Mouse (Mus musculus) brain, adult 2 months (tissue): Measurements from ENCODE around the gene Fdx1.
A peak's percentile ranks its signal among the peaks of the same experiment; 100 is the strongest.

Experiments
- DNase-seq: peaks from one replicate; pipeline ENCODE4 v3.0.0; 2011; ENCODE audit warnings: low read depth, low spot score

The Fdx1 gene

DNA sequence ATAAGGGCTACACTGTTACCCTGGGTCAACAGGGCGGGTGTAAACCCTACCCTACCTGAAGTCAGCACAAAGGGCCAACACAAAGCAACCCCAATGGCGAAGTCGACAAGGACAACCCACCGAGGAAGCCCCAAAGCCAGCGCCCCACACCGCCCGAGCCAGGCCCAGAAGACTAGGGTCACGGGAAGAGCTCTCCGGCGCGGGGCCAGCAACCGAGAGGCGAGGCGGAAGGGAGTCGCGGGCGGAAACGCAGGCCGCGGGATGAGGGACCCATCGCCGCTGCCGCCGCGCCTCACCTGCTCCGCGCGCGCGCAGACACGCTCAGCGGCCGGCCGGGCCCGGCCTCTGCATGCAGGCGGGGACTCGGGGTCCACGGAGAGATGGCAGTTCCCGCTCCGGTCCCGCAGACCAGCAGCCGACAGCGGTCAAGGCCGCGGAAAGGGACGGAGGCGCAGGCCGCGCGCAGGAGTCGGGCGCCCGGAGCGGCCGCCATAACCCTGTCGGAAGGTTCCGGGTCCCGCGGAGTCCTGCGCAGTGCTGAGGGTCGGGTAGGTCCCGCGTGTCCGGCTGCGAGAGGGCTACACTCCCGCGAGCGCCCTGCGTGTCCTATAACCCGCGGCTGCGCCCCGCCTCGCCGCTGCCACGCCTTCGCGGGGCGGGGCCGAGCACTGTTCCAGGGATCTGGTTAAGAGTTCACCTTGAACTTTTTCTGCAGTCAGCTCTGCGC, at the start of gene Fdx1:
Fdx1 (minus strand) TSS at position 582 of the 727 bp plus-strand sequence.
- peak; percentile 79 for DNase-seq

DNA sequence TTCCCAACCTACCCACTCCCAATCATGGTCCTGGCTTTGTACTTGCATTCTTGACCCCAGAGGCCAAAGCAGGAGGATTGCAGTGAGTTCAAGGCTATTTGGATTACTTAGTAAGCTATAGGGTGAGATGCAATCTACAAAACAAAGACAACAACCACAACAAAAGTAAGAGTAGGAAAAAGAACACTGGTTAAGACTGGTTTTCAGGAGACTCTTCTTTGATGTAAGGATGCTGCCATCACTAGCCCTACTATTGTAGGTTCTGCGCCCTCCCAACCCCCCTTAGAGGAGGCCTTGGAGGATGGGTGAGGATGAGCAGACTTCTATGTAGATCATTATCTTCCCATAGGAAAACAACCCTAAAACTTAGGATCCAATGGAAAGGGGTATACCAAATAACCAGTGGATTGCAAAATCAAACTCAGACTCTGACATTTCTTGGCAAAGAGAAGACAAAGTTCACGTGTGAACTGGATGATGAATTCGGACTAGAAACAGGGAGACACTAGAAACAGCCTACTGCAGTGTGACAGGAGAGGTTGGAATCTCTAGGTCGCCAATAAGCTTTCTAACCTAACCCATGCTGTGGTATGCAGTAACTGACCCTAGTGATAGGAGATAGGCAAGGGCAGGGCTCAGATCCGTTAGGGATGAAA, 49.6 kb upstream of the Fdx1 start:
- no peak for DNase-seq

DNA sequence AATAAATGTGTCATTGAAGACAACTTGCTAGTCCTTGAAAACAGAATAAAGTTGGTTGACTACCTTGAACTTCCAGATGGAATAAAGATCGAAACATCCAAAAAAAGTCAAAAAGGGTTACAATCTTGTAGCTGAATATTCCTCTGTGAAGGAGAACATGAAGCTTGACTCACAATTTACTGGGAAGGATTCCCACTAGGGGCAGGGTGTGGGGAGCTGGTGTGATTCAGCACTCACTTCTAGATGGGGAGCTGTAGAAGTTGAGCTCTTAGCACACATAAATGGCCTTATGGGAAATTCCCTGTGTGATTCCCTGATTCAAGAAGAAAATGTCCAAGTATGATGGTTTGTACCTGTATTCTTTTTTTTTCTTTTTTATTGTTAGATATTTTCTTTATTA, 49.0 kb upstream of the Fdx1 start:
- DNase-seq, result peak; percentile 75

DNA sequence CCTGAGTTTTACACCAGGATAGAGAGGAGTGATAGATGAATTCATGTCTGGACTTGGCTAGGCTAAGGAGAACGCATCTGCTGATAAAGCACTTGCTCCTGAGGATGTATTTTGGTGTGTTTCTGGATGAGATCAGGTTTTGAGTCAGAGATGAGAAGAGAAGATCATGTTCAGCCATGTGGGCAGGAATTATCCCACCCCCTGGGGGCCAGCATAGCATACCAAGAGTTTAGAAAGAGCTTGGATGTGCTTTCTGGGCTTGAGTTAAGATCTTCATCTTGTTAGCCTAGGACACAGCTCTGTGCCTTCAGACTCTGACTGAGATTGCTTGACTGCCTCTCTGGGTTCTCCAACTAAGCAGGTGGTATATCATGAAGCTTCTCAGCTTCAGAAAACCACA, 45.2 kb upstream of the Fdx1 start:
- DNase-seq, result no peak

DNA sequence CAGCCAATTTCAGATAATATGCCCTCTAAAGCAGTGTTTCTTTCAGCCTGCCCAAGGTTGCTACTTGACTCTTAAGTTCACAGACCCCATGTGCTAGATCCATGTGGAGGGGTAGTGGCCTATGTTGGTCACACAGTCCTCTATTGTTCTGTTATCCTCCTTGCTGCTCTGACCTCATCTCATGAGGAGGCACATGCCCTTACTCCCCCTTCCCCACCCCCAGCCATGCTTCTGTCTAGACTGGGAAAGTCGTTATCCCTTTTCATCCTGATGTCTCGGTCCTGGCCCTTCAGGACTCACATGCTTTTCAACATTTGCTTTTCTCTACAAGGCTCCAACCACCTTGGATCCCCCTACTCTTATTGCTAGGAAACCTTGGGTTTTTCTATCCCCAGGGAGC, 44.0 kb upstream of the Fdx1 start:
- DNase-seq, result no peak

DNA sequence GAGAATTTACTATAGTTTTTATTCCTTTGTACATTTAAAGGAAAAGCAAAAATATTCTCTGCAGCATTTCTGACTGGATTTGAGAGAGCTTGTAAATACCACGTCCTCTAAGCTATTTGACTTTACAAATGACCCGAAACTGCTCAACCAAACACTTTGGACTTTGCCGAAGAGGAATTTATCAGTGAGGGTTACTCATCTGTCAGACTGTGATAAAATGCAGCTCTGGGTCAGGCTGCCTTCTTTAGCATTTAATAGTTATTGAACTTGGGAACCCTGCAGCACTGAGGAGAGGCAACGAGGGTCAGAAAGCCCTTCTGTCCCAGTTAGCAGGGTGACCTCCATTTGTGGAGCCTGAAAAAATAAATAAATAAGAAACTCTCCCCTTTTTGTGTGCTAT, 40.1 kb upstream of the Fdx1 start:
- DNase-seq, result no peak

DNA sequence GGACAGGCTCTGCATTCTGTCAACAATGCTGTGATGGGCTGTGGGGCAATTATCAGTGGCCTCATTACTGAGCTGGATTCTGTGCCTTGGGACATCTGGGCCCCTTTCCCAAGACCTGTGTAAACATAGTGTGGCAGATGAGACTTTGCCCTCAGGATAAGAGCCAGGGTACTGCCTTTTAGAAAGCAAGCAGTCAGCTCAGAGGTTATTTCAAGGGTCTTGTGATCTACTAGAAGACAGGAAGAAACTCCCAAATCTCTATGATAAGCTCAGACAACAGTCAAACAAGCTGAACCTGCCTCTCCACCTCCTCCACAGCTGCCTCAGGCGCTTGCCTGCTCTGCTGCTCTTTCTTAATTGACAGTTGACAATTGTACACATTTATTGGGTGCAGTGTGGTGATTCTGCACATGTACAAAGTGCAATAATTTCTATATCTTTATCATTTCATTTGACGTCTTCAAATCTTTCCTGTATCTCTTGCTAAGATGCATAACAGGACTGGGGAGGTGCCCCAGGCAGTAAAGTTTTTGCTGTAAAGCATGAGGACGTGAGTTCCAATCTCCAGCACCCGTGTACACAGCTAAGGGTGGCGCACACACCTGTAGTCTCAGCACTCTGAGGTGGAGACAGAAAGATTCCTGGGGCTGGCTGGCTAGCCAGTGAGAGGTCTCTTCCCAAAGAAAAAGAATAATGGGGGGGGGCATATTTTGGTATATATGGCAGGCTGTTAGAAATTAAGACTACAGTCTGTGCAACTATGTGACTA, 32.2 kb upstream of the Fdx1 start:
- DNase-seq, result no peak

DNA sequence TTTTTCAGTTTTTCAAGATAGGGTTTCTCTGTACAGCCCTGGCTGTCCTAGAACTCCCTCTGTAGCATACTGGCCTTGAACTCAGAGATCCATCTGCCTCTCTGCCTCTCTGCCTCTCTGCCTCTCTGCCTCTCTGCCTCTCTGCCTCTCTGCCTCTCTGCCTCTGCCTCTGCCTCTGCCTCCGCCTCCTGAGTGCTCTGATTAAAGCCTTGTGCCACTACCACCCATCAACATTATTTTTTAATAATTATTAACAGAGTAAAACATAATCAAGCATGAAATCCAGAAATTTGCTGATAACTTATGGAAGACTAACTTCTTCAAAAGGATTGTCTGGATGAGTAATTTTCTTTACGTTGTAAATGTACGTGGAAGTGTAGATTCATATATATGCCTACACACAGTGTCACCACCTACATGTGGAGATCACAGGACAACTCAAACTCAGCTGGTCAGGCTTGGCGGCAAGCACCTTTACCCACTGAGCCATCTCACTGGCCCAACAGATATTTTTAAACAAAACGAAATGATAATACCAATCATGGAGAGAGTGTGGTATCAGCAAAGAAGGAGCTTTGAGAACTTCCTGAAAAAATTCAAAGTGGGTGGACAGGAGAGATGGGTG, 31.4 kb upstream of the Fdx1 start:
- no peak for DNase-seq

DNA sequence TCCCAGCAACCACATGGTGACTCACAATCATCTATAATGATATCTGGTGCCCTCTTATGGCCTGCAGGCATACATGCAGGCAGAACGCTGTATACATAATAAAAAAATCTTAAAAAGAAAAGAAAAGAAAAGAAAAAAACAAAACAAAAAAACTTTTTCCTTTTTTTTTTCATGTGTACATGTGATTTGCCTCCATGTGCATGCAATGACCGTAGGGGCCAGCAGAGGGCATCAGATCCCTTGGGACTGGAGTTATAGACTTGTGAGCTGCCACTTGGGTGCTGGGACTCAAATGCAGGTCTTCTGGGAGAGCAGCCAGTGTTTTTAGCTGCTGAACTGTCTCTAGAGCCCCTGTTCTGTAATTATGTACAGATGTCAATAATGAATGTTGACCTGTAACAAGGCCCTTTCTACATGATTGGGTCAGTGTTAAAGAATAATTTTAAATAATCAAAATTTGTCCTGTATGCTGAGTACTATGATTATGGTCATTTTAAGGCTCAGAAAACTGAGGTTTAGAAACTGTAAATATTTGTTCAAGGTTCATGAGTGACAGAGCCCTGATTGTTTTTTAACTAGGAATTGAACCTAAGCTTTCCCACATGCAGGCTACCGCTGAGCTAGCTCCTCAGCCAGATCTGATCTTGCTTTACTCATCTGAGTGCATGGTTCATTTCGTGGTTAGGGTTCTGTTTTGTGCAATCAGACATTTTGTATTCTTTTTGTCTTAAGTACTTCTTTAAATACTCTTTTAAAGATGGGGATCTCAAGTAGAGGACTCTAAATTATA, 30.3 kb upstream of the Fdx1 start:
- DNase-seq, result no peak

DNA sequence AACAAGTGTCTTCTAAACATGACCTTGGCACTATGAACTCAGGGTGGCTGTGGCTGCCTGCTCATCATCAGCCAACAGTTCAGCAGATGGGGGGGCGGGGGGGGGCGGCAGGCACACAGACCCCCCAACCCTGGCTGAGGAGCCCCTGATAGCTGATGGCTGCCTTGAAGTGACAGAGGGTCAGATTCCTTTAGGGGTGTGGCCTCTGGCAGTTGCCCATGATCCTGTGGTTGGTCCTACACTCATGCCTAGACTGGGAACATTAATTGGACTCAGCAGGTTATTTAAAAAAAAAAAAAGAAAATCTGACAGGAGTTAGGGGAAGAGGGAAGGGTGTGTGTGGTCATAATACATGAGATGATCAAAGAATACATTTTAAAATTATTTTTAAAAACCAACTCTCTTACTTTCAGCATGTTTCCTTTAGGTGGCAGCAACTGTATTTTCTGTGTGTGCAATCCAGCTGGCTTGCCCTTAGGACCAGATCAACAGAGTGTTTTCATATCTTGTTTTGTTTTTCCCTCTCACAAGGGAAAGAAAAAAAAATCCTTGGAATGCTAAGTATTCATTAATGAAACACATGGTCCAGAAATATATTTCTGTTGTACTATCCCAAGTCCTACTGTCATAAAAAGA, 28.0 kb upstream of the Fdx1 start:
- DNase-seq, result no peak

DNA sequence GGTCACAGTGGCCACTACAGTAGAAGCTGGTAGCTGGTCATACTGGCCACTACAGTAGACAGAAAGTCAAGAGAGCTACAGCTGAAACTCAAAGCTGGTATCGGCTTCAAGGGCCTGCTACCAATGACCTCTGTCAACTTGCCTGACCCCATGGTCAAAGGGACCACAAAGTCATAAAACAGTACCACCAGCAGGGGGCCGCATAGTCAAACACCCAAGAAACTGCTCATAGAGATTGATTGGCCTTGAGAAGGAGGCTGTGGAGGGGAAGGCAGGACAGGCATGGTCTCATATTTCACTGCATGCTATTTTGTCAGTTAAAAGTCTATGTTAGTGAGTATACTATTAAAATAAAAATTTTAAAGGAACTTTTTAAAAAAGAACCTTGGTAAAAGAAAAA, 27.5 kb upstream of the Fdx1 start:
- no peak for DNase-seq

DNA sequence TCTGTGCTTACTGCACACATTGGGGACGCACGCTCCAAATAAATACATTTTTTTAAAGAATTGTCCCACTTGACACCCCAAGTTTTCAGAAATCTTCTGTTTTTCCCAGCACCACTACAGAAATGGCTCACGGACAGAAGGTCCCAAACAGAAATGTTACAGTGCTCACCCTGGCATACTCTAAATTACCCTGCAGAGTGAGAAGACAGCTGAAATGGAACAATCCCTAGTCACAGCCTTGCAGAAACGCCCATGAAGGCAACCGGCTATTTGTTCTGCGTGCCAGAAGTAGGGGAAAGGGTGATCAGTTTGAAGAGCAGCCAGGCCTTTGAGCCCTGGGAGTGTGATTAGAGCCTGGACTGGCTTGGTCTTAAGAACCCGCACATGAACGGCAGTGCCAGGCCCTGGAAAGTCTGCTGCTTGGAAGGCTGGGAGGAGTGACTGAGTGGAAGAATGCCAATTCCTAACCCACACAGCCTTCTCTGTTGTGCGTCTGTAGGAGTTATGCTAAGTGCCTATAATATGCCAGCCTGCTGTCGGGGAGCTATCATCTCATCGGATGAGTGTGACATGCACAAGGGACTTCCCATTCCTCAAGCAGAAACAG, 22.2 kb upstream of the Fdx1 start:
- peak; percentile 93 for DNase-seq

DNA sequence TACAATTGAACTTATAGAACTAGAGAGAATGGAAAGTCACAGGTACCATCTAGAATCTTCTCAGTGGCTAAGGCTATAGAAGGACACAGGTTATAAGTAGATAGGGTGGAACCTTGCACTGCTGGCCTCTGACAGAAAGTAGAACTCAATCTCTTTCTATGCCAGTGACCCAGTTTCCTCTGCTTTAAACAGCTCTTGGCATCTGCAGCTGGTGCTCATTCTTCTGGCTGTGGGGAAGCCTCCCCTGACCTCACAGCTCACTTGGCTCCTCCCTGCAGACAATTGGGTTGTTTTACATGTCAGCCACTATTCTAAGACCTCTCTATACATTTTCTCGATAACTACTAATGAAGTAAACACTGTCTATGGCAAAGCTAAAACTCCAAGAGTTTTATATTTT, 17.8 kb upstream of the Fdx1 start:
- DNase-seq, result no peak

DNA sequence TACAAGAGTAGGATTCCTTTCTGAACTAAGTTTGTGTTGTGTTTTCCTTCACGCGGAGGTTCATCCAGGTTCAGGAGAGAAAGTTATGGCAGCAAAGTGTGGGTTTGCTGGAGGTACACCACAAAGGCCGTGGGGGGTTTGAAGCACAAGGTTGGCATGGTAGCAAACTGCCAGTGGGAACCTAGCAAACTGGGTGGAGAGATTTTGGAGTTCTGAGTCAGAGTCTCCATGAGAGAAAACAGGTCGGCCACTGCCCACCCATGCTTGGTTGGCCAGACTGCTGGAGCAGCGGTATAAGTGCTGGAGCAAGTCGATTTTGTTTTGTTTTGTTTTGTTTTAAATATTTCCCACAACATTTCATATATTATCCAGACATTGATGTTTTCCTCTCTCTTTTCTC, 15.9 kb upstream of the Fdx1 start:
- DNase-seq, result no peak

DNA sequence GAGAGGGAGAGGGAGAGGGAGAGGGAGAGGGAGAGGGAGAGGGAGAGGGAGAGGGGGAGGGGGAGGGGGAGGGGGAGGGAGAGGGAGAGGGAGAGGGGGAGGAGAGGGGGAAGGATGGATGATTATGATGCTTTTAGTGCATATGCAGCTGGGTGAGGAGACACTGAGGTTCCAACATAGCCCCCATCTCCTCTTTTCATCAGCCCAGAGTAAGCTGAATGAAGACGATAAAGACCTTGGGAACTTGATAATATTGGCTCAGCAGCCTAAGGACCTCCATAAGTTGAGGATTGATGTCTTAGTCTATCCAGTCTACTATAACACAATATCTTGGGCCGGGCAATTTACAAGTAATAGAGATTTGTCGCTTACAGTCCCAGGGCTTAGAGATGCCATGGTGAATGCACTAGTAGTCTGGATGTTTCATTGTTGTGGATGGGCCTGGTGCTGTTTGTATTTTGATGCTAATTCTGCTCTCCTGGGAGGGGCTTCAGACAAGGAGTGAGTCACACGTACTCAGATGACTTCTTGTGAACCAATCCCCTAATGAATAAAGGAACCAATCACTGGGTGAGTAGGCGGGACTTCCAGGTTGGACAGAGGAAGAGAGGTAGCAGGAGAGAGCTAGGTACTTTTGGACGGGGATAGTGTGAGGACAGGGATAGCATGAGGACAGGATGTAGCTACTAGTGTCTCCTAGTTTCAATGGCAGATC, 15.3 kb upstream of the Fdx1 start:
- DNase-seq, result no peak

DNA sequence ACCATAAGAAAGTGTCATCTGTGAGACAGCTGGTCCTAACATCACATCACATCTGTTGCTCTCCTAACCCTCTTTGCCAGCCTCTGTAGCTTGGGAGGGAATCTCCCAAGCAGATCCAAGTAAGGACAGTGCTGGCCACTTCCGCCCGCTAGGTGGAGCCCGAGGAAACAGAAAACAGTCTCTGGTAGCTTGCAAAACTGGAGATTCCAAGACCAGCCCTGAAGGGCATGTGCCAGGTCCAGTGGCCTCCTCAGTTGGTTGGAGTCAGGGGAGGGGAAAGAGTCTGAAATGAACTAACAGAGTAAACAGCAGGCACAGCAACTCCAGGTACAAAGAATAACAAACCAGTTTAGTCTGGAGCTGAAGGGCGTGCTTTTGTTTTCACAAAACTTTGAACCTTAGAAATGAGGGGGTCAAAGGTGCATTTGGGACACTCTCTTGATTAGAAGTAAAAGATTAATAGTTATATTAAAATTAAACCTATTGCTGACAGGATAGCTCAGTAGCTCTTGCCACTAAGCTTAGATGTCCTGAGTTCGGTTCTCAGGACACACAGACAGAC, 14.2 kb upstream of the Fdx1 start:
- DNase-seq, result peak; percentile 86

DNA sequence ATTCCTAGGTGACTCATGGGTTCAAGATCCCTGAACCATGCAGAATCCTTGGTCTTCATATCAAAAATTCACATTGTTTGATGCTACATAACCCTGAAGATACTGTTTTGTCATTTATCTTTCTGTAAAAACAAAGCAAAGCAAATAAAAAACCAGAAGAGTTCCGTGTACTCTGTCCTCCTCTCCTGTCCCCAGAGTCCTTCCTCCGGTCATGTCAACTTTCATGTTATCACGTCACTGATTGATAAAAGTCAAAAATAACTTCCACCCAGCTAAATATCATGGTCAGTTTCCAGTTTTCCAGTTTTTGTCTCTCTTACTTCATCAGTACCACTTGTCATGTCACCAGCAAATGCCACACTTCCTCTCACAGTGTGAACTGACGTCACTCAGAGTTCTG, 11.5 kb upstream of the Fdx1 start:
- no peak for DNase-seq

DNA sequence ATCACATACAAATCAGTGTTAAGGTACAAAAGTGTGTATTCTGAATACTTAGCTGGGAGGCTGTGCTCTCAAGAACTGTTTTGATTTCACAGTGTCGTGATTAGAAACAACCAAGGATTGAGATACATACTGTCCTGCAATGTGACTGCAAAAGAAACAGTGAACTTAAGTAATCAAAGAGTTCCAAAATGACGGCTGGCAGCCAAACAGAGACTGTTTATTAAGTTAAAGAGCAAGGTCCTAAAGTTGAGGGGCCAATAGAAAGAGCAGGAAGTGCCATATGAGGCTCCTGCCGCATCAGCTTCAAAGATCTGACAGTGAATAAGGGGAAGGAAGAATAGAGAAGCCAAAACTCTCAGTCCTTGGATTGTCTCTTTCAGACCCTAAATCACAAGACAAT, 10.5 kb upstream of the Fdx1 start:
- no peak for DNase-seq

DNA sequence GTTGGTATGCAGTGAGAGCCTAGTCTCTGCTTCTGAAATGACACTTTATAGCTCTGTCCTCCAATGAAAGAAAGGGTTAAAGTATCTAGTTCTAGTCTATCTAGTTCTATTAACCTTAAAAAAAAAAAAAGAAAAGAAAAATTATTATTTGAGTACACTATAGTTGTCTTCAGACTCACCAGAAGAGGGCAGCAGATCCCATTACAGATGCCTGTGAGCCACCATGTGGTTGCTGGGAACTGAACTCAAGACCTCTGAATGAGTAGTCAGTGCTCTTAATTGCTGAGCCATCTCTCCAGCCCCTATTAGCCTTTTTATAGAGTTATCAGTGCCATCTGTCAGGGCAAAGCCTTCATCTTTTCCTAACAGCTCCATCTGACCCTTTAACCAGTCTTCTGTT, 3.0 kb upstream of the Fdx1 start:
- DNase-seq, result no peak

DNA sequence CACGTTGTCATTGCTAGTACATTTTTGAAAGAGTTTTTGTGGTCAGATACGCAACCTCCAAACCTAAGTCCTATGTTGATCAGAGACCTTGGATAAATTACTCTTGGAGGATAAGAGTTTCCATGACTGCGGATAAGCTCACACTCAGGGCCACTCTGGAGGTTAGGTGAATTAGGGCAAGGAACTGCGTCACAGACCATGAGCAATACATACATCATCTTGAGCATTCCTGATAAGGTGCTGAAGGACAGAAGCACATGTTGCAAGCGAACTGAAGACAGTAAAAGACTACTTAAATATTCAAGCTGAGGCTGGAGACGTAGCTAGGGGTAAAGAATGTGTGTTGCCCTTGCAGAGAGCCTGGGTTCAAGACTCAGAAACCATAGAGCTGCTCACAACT, 754 bp upstream of the Fdx1 start:
- no peak for DNase-seq
